Mouse (Mus musculus) cerebellum, postnatal 10 days (tissue): ENCODE results near the gene Hoxa11.

Experiments
- DNase-seq, 2 experiments: peaks; one replicate each; pipeline ENCODE4 v3.0.0; 2021; ENCODE audit warnings: mixed read lengths in 2 of 2

Gene Hoxa11

DNA sequence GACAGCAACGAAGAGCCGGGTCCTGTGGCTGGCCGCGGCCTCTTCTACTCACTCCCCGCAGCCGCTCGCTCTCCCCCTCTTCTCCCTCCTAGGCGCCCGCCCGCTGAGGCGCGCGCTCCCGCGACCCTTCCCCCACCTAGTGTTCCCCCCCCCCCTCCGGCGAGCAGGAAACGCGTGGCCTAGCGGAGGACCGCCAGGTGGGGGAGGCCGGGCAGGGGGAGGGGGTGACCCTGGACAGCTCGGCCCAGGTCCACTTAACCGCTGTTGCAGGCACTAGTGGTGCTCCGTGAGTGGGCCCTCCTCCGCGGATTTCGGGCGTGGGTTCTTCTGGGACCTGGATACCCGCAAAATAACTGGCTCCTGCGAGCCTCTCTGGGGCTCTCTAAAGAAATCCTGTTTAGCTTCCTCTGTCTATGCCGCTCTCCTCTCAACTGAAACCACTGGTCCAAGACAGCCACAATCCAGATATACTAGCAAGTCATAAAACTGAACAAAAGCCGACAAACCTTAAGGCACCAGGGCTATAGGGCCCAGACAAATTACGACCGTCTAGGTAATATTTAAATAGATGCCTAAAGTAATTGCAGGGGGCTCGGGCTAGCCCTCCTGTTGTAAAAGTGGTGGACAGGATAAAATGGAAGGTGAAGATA lies 15.0 kb downstream of the Hoxa11 start, which contains the start of gene Hoxa9:
TSS of gene Hoxa9 (minus strand) at position 574 of the 650 bp plus-strand sequence.
- DNase-seq: no peak

GRCm38 (mm10) chr6:52229558-52230416 lies 15.8 kb downstream of the Hoxa11 start:
- no peak for DNase-seq

DNA sequence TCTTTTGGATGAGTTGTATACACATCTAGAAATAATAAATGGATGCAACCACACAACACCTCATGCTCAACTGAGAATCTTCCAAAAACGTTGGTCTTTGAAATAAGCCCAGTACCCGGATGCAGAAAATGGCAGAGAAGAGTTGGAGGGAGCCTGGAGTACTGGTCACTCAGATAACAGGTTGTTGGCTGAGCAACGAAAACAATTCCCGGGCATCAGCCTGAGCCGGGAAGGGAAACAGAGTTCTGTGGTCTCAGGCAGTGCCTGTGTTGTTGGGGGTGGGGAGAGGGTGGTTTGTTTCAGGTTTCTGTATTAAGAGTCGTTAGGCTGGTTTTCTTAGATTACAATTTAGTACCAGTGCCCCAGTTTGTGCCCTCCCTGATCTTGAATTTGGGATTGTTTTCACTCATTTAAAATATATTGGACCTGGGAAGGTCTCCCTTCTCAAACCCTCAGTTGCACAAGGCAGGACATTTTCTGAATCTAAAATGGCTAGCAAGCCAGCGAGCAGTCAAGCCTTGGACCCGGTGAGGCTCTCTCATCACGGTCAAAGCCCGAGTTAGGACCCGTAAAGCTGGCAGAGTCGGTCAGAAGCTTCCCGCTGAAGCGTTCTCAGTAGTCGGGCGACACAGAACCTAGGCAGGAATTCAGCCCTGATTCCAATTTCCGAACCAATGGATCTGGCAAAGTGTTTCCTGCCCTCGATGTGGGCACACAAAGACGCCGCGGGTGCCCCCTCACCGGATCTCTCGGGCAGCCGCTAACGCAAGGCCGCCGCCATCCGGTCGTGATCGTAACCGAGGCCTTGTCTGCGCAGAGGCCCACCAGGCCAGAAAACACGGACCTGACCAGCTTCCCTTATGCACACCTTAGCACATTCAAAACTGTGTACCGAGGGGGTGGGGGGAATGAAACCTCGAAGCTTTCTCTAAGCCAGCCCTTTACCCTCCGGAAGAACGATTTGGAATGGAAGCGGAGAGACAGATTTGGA lies 16.8 kb downstream of the Hoxa11 start:
- no peak for DNase-seq

DNA sequence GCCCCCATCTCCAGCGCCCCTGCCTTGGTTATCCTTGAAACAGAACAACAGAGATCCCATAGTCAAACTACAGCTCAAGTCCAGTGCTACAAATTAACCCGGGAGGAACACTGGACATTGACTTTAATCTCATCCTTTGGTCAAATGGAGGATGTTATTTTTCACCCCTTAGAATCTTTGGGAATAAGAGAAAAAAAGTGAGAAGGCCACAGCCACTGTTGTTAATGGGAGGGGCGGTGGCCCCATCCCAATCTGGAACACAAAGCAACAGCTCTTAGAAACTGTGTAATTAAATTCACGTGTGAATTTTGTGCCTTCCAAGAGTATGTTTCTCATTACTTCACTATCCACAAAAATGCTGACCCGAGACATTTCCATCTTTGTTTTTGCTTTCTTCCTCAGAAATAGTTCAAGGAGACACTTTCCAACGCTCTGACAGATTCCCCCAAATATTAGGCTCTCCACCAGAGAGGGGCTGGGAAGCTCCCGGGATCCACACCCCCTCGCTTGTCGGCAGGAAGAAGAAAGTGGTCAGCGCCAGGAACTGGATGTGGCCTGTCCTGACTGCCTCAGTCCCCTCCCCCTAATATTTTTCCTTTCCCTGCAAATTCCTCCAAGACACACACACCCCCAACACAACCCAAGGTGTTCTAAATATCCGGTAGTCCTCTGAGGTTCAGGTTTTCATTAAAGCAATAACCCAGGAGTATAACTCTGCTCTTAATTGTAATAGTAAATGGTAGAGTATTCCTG lies 18.0 kb downstream of the Hoxa11 start:
- DNase-seq: no peak

- no peak for DNase-seq
These were observed 18.9 kb downstream of the Hoxa11 start for GRCm38 (mm10) chr6:52226569-52227257.

DNA sequence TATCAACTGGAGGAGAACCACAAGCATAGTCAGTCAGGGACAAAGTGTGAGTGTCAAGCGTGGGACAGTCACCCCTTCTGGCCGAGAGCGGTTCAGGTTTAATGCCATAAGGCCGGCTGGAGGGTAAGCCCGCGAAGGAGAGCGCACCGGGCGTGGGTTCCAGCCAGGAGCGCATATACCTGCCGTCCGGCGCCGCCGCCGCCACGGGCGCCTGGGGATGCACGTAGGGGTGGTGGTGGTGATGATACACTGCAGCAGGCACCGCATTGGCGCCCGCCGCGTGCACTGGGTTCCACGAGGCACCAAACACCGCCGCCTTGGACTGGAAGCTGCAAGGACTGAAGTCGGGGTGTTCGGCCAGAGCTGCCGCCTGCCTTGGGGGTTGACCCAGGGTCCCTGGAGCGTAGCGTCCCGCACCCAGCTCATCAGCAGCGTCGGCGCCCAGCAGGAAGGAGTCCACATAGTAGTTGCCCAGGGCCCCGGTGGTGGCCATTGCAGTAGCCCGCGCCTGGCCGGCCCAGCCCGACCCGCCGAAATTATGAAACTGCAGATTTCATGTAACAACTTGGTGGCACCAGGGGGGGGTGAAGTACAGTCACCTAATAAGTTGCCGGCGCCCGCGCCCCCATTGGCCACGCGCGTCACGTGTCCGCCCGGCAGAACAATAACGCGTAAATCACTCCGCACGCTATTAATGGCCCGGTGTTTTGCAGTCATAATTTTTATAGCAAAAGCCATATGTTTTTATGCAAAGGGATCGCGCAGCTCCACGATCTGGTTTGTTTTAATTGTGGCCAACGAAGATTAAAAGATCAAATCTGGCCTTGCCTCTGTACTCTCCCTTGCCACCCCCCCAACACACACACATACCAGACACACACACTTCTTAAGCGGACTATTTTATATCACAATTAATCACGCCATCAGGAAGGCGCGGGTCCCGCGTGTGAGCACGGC lies 19.7 kb downstream of the Hoxa11 start:
- no peak for DNase-seq

DNA sequence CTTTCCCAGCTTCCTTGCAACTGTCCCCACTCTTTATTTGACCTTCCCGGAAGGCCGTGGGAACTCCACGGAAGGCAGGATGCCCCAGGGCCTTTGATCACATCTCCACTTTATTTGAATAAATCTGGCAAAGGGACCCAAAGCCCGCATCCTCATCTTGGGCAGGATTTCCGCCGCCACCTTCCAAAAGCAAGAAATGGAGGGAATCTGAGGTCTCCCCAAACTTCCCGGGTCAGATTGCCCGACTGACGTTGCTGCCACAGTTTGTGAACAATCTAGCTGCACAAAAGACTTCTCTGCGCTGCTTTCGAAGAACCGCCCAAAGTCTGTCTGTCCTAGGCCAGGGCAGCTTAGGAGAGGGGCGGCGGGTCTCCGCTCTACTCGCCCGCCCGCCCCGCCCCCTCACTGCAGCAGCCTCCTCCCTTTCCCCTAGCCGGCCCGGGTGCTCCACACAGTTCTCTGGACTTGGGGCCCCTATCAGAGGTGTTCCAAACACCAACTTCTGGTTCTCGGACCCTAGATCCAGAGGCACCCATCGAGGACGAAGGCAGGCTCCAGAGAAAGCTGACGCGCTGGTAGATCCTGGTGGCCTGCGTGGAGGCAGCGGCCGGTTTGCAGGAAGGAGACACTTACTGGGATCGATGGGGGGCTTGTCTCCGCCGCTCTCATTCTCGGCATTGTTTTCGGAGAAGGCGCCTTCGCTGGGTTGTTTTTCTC lies 20.6 kb downstream of the Hoxa11 start:
- no peak for DNase-seq

GRCm38 (mm10) chr6:52223939-52224760 lies 21.5 kb downstream of the Hoxa11 start:
- DNase-seq: no peak

- DNase-seq: no peak
These were observed 22.9 kb downstream of the Hoxa11 start for GRCm38 (mm10) chr6:52222729-52223128.

- peak; percentile 25 to 29 for DNase-seq
These were observed 23.5 kb downstream of the Hoxa11 start for GRCm38 (mm10) chr6:52221993-52222685.

DNA sequence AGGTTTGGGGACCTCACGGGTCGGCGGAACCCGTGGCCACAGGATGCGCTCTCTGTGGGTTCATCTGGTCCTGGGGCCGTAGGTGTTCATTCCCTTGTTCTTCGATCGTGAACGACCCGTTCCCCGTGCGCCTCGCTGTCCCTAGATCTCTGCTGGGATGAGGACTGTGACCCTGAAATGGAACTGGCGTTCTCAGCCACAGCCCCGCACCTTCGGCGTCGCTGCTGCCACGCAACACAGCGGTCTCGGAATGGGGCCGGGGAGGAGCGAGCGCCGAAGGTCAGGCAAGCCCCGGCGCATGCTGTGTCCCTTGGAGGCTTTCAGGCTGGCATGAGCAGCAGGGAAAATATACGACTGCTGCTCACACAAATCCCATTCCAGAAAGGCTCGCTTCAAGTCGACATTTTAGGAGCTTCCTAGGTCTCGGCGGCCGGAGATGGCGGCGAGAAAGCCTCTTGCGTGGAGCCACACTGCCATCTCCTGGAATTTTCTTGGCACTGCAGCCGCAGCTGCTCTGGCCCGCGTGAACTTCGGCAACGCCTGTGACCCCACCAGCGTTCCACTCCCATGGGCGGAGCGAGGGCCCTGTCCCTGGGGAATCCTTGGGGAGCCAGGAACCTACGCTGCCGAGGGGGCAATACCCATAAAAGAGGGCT lies 24.1 kb downstream of the Hoxa11 start, which contains the start of gene Hoxa7:
TSS of gene Hoxa7 (minus strand) at position 518 of the 656 bp plus-strand sequence.
- peak; percentile 91 to 94 for DNase-seq

GRCm38 (mm10) chr6:52220865-52221310 lies 24.7 kb downstream of the Hoxa11 start:
- DNase-seq: no peak

DNA sequence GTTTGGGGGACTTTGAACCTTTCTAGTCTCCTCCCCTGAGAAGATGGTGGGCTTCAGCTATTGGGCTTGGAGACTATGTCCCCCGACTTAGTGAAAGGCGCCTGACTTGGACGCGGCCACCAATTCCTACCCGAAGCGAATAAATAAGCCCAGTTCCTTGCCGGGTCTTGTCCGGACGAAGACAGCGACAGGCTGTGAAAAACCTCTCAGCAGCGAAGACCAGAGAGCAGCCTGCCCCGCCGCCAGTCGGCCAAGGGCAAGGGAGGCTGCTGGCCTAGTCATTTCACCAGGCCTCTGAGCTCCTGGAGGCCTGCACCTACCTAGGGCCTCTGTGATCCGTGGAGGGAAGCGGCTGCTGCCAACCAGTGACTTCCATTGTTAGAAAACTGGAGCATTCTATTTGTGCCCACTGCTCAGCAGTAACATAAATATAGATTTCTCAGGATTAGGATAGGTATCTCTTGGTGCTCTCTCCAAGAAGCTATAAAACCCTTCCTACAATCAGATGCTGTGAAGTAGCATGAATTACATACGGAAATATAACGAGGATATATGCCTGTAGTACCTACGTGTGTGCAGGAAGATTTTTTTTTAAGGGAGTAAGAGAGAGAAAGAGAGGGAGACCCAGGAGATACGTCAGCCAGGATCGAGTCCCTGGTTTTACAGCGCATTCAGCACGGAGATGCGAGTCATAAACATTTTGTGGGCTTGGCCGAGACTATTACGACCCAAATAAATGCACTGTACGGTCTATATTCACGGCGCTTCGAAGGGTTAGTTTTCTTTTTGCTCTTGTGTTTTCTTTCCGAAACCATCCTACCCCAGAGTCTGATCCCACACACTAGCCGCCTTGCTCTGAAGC lies 25.4 kb downstream of the Hoxa11 start:
- peak; percentile 11 to 57 for DNase-seq

- DNase-seq: peak in 1 of 2 experiments; percentile 56
These were observed 26.2 kb downstream of the Hoxa11 start for GRCm38 (mm10) chr6:52219234-52219942.

GRCm38 (mm10) chr6:52218643-52219215 lies 26.9 kb downstream of the Hoxa11 start:
- no peak for DNase-seq
